Mouse (Mus musculus) layer of hippocampus, adult 8-10 months (tissue): ENCODE results near the gene Zfp651. TPM values are rescaled to one million over a fixed set of nuclear protein-coding genes. Genes with fewer than 3 reads are reported as not detected.

Experiments used
- DNase-seq, 2 experiments: peaks; one replicate each; pipeline ENCODE4 v3.0.0; 2022; ENCODE audit warnings: low spot score in 2 of 2
- total RNA-seq, 4 experiments: library from RNA; stranded (reverse); gene quantifications; 2 replicates each; pipeline ENCODE4 v1.2.4; 2022

Zfp651 gene
- total RNA-seq, 4 experiments from 2014 or later: 97.3 to 102 (median 99.5) TPM

DNA sequence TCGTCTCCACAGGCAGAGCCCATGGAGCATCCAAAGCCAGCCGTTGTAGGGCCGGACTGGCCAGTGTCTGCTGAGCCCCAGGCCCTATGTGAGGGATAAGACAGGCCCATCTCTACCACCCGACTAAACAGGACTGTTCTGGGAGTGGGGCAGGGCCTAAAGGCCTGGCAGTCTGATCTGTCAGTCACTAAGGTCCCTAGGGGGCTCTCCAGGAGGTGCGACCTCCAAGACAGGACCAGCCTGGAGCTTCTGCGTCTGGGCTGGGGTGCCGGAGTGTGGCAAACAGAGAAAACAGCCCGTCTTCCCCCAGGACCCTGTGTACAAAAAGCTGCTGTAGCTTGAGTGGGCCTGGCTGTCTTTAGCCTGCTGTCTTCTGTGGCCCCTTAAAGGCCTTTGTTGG is 2.7 kb downstream of the Zfp651 start:
- DNase-seq: no peak

DNA sequence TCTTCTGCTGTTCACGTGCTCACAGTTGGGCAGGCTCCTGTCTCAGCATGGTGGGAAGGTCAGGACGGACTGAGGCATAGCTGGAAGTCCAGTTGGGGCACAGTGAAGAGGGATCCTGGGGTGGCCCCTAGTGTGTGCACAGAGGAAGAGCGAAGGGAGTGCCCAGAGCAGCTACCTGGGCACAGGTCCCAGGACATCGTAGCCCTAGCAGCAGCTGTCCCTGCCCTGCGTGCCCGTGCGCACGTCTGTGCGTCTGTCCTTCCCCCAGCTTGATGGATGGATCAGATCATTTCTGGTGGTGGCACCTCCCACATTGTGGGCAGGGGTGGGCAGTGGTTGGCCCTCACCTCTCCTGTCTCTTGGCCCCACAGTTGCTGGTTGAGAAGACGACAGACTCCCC is 3.1 kb downstream of the Zfp651 start:
- DNase-seq: peak in 1 of 2 experiments; percentile 21

DNA sequence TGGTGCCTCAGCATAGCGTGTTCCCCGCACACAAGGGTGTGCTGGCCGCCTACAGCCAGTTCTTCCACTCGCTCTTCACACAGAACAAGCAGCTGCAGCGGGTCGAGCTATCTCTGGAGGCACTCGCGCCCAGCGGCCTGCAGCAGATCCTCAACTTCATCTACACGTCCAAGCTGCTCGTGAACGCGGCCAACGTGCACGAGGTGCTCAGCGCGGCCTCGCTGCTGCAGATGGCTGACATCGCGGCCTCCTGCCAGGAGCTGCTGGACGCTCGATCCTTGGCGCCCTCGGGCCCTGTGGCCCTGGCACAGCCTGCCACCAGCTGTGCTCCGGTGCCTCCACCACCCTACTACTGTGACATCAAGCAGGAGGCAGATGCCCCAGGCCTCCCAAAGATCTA is 3.6 kb downstream of the Zfp651 start:
- DNase-seq: peak in 1 of 2 experiments; percentile 18

DNA sequence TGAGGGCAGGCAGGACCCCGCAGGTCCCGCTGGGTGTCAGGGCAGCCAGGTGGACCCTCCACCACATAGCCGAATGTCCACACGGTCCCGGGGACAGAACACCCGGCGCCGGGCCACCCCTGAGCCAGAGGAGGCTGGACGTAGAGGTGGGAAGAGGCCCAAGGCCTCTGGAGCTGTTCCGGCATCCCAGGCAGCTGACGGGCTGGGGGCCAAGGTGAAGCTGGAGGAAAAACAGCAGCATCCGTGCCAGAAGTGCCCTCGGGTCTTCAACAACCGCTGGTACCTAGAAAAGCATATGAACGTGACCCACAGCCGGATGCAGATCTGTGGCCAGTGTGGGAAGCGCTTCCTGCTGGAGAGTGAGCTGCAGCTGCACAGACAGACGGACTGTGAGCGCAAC is 4.6 kb downstream of the Zfp651 start:
- DNase-seq: no peak

DNA sequence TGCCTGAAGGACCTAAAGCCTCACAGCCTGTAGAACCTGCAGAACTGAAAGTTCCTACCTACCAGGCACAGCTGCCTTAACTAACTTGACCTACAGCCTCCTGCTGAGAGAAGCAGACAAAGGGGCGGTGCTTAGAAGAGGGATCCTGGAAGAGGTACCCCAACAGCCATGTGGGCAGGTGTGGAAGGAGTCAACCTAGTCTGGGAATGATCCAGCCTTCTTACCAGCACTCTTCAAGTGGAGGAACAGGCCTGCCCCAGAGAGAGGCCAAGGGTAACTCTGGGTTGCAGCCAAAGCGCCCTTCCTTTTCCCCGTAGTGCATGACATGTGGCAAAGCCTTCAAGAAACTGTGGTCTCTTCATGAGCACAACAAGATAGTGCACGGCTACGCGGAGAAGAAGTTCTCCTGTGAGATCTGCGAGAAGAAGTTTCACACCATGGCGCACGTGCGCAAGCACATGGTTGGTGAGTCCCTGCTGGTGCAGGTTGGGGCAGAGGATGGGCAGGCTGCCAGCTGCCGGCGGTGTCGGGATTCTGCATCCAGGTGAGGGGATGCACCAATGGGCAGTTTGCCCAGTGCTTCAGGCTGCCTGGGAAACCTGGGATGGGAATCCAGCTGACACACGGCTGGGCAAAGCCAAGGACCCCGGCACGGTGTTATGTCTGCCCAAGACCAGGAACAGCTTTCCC is 6.2 kb downstream of the Zfp651 start:
- no peak for DNase-seq

DNA sequence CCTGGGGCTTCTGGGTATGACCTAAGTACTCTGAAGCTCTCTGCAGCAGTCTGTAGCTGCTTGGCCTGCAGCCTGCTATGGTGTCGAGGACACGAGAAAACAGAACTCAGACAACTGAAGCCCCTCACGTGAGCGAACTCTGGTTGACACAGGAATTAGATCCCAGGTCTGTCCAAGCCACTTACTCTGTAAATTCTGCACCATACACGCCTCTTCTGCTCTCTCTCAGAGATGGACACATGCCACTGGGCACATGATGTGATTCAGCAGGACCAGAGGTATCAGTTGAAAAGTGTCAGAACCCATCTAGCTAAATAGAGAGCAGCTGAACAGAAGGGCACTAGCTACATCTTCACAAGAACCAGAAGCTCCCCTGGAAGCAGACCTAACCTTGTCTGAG is 13.3 kb downstream of the Zfp651 start:
- DNase-seq: no peak

DNA sequence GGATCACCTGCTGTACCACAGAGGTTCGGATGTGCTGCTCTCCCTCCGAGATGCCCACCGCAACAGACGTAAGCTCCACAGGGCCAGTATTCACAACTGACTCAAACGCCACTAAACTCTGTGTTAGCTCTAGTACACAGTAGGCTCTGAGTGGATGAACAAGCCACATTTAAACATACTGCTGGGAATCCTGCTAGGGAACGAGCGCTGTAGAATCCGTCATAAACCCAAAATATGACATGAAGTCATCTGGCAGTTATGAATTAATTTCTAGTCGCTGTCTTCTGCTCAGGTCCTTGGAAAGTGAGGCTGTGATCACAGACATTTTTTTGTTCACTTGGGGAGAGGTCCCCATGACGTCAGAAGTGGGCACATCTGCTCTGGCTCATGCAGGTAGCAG is 16.8 kb downstream of the Zfp651 start:
- no peak for DNase-seq

DNA sequence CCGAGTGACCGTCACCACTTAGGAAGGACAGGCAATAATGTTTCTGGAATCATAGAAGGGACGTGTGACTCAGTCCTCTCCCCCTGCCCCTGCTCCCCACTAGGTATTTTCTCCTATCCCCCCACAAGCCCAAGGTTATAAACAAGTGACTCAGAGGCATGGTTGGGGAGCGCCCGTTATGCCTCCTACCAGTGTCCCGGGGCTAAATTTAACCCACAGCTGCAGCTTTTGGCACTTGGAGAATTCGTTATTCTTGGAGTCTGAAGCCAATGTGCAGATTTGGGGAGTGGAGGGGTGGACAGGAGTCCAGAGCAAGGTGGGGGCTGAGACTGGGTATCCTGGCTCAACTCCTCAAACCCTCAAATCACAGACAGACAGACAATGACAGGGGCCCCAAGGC is 17.4 kb downstream of the Zfp651 start:
- DNase-seq: no peak

DNA sequence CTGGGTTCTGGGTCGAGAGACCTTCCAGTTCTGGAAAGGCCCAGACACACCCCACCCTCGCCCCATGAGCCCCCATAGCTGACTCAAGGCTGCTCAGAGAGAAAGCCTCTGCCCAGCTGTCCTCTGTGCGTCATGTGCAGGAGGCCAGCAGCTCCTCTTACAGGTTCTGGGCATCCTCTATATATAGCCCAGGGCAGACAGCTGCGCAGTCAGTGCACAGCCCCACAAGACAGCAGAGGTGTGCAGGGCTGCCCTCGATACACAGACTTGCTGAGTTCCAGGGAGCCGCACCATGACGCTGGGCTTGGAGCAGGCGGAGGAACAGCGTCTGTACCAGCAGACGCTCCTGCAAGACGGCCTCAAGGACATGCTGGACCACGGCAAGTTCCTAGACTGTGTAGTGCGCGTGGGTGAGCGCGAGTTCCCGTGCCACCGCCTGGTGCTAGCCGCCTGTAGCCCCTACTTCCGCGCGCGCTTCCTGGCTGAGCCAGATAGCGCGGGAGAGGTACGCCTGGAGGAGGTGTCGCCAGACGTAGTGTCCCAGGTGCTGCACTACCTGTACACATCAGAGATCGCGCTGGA is 18.4 kb downstream of the Zfp651 start, which contains the start of gene Klhl40:
TSS of gene Klhl40 (plus strand) at position 124 of the 582 bp plus-strand sequence.
- no peak for DNase-seq

DNA sequence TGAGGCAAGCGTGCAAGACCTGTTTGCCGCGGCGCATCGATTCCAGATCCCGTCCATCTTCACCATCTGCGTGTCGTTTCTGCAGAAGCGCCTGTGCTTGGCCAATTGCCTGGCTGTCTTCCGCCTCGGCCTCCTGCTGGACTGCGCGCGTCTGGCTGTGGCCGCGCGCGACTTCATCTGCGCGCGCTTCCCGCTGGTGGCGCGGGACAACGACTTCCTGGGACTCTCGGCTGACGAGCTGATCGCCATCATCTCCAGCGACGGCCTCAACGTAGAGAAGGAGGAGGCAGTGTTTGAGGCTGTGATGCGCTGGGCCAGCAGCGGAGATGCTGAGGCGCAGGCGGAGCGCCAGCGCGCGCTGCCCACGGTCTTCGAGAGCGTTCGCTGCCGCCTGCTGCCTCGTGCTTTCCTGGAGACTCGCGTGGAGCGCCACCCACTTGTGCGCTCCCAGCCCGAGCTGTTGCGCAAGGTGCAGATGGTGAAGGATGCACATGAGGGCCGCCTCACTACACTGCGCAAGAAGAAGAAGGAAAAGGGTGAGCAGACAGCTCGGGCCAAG is 19.0 kb downstream of the Zfp651 start:
- peak; percentile 82 to 85 for DNase-seq

DNA sequence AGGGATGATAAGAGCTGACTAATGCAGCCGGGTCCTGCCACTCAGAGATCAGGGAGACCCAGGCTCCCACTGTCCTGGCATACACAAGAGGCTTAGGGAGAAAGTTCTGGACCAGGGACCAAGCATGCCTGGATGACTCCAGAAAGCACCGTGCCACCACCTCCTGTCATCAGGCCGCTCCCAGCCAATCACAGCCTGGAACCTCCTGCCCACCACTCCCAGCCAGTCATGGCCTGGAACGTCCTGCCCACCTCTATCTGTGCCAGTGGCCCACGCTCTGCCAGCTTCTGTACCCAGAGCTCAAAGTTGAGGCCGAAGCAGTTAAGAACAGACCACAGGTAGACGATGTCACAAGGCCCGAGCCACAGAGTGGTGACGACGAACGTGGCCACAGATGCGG is 25.7 kb downstream of the Zfp651 start:
- no peak for DNase-seq

DNA sequence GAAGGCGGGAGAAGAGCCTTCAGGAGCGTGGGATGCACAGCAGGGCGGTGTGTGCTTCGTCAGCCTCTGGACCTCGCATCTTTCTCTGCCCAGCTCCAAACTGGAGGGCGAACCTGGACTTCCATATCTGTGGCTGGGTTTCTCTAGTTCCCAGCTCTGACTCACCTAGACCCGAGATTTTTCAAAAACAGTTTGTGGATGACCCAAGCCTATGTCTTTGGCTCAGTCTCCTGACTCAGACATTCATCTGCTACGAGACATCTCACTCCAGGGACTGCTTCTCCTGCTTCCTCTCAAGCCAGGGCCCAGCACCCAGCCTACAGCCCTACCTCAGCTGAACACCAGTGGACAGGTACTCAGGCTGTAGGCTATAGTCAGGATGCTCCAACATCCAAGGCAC is 26.1 kb downstream of the Zfp651 start:
- DNase-seq: no peak

DNA sequence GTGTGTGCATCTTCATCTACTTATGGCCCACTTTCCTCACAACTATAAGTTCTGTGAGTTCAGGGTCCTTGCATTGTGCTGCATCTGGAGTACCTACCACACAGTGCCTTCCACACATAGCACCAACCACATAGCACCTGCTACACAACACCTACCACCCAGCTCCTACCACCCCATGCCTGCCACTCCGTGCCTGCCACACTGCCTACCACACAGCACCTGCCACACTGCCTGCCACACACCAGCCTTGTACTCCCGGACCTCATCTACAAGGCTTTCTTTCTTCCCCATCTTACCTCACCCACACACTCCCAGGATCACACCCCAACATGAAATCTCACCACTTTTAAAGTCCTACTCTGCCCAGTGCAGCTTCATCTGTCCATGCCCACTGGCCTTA is 27.2 kb downstream of the Zfp651 start:
- DNase-seq: no peak

DNA sequence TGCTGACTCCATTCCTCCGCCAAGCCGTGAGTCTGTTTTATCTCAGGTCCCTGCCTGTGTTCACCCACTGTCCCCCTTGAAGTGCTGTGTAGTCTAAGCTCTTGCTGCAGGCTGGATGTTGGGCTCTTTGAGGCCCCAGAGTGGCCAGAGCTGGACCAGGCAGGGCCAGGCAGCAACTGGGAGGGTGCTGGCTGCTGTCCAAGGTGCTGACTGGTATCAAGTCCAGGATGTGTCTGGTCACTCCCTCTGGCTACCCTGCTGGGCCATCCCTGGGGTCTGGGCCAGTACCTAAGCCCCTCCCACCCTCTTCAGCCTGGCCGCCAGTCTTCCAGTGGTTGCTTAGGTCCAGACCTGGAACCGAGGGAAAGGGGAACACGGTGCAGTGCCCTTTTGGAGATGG is 32.1 kb downstream of the Zfp651 start:
- peak; percentile 64 to 68 for DNase-seq

DNA sequence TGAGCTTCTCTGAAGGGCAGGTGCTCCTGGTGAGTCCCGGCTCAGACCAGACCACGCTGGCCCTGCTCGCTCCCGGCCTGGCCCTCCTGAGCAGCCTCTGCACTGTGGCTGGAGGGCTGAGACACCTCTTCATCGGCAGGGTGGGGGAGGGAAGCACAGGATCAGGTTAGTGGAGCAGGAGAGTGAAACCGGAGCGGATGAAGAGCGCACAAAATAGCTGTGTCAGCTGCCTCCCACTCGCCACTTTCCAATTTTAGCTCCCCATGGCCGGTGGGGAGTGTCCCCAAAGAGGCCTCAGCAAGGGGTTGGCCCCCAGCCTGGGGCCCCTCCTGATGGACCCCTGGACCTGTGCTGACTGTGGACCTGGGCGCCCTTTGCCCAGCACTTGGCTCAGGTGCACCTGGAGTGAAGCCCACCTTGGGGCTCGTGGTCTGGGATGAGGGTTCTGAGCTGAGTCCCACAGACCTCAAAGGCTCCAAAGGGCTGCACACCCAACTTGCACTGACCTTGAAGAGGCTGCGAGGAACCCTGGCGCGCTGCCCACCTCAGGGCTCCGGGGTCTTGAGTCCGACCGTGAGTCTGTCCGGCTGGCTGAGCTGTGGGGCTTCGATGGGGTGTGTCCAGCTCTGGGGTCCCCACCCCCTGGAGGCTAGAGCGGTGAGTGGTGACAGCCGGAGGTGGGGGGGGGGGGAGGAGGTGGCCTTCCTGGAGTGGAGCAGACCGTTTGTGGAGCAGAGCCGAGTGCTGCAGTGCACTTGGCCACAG is 32.8 kb downstream of the Zfp651 start, which contains the start of gene Hhatl:
TSS of gene Hhatl (minus strand) at position 751 of the 765 bp plus-strand sequence.
- no peak for DNase-seq

DNA sequence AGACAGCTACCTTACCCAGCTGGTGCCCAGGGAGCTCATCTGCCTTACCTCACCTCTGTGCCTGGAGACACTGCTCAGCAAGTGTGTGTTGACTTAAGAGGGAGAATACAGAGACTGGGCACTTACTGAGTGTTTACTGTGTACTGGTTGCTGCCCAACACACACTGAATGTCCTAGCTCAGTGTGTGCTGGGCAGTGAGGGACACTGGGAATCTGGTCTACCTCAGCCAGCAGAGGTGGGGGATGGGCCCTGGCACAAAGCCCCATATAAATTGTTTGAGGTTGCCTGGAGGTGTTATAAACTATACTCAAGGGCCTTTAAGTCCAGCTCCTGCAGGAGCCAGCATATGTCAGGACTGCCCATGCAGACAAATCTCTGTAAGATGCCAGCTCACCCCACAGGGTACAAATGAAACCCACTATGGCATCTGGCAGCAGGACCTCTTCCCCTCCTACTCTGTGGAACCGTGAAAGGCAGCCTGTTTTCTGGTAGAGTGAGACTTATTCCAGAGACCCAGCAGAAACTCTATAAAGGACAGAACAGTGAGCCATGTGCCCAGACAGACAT is 35.9 kb downstream of the Zfp651 start:
- no peak for DNase-seq

DNA sequence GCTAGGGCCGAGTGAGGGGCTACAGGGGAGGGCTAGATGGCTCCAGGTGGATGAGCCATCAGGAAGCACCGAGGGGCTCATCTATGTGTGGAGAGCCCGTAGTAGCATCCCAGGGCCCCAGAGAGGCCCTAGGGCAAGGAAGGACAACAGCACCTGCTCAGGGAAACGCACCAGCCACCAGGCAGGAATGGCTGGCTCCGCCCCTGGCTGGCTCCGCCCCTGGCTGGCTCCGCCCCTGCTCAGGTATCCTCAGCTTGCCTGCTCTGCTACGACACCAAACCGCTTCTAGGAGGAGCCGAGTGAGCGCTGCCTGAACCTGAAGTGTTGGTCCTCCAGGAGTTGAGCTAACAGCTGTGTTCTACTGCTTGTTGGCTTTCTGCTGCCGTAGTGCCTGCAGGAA is 38.6 kb downstream of the Zfp651 start:
- DNase-seq: no peak

DNA sequence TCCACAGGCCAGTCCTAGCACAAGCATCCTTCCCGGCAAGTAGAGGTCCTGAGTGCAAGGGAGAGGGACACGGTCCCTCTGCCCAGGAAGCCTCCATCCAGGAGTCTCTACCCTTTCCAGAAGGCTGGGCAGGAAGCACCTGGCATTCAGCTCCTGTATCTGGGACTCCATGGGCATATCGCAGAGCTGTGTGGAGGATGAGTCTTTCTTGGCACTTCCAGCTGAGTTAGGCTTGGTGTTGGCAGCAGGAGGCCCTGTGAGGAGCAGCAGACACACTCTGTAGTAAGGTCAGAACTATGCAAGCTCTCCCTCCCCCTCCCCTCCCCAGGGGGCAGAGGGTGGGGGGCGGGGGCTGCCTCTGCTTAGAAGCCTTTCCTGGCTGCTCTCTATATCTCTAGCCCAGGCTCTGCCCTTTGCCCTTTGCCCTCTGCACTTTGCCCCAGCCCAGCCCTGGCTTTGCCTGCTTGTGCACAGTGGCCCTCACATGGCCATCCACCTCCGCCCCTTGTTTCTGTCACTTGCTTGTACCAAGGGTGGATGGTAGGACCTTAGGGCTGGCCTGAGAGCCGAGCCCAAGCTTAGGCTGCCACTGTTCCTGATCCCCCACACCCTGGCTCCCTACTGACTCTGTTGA is 39.9 kb downstream of the Zfp651 start:
- DNase-seq: no peak

DNA sequence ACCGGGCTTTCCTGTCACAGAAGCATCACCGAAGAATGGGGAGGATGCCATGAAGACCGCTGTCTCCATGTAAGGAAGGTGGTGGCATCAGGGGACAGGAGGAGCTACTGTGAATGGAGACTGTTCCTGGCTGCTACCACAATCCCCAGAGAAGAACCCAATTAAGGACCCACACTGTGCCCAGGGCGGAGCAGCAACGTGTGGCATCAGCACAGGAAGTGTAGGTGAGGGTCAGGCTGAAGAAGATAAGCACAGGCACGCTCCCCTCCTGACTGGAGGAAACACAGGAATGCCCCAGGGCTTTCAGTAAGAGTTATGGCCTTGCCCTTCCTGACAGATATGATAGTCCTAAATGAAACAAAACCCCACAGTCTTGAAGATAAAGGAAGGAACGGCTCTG is 43.6 kb downstream of the Zfp651 start:
- no peak for DNase-seq

DNA sequence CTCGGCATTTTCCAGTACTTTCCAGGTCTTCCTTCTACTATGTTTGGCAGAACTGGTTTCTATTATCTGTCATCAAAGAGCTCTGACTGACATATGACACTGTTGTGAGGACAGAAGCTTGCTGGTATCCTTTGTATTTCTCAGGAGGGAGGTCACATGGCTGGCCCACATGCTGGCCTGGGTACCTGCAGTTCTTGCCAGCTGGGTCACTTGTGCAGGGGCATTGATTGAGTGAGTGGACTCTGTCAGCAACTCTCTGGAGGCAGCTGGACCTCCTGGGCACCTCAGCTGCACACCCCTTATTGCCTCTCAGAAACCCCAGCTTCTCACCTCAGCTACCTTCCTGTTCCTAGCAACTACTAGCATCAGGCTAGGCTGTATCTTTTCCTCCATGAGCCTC is 48.4 kb downstream of the Zfp651 start:
- no peak for DNase-seq

DNA sequence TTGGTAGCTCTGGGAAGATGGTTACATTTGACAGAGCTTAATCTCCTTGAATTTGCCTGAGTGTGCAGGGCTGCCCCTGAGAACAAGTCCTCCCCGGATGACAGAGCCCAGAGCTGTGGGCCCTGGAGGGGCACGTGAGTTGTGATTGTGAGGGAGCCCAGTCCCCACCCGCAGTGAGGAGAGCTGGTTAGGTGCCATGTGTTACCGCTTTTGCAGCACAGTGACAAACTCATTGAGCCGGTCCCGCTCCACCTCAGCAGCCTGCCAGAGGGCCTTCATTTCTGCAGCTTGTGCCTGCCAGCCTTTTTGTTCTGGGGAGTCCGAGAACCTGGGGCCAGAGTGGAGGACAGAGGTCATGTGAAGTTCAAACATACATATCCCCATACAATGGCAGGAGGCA is 48.8 kb downstream of the Zfp651 start:
- peak in 1 of 2 experiments; percentile 21 for DNase-seq
